Comparison of ENCODE assay signal across 25 mouse cellular contexts in genomic region chr4:79309890-79310727, GRCm38 (mm10).
DNase-seq lines count a peak whose midpoint lies in the region; ATAC-seq and TF ChIP-seq lines count a peak whose summit lies in the region.
"Had no signal": no experiment of that assay in that cellular context is flagged by ENCODE, and none has a peak within 500 bp of the region (broad histone marks: within the 10 kb centered on the region; RNA-seq: fewer than 3 reads in every experiment).

No protein-coding gene starts in this region.

- no peaks in the 10 kb centered on the region for H3K4me1 ChIP-seq in forebrain, embryonic 15.5 days
- H3K4me1 ChIP-seq in forebrain, embryonic 12.5 days, result no peaks in the 10 kb centered on the region
- no peaks in the 10 kb centered on the region for H3K4me1 ChIP-seq in midbrain, postnatal 0 days (ENCODE audit: insufficient read depth, low read length)
- no peaks in the 10 kb centered on the region for H3K4me1 ChIP-seq in midbrain, embryonic 13.5 days (replicated peaks)
- H3K4me1 ChIP-seq: embryonic facial prominence, embryonic 12.5 days; heart, embryonic 13.5 days; hindbrain, embryonic 12.5 days; neural tube, embryonic 13.5 days; stomach, embryonic 15.5 days had no signal

- no peaks in the 10 kb centered on the region for H3K27me3 ChIP-seq in forebrain, embryonic 15.5 days
- no peaks in the 10 kb centered on the region for H3K27me3 ChIP-seq in forebrain, embryonic 12.5 days
- H3K27me3 ChIP-seq in midbrain, postnatal 0 days (ENCODE audit: insufficient read depth, low read length), result no peaks in the 10 kb centered on the region
- H3K27me3 ChIP-seq in midbrain, embryonic 13.5 days, result no peaks in the 10 kb centered on the region
- H3K27me3 ChIP-seq: embryonic facial prominence, embryonic 12.5 days; heart, embryonic 13.5 days; hindbrain, embryonic 12.5 days; neural tube, embryonic 13.5 days; stomach, embryonic 15.5 days had no signal

- H3K36me3 ChIP-seq in forebrain, embryonic 15.5 days, result no peaks in the 10 kb centered on the region
- no peaks in the 10 kb centered on the region for H3K36me3 ChIP-seq in forebrain, embryonic 12.5 days (replicated peaks)
- no peaks in the 10 kb centered on the region for H3K36me3 ChIP-seq in midbrain, postnatal 0 days (ENCODE audit: insufficient read depth, low read length)
- H3K36me3 ChIP-seq in midbrain, embryonic 13.5 days, result no peaks in the 10 kb centered on the region
- H3K36me3 ChIP-seq: embryonic facial prominence, embryonic 12.5 days; heart, embryonic 13.5 days; hindbrain, embryonic 12.5 days; neural tube, embryonic 13.5 days; stomach, embryonic 15.5 days had no signal

- ATAC-seq in forebrain, embryonic 15.5 days (replicated peaks), result peak; percentile 94
- no peak for ATAC-seq in forebrain, embryonic 12.5 days (ENCODE audit: low FRiP score)
- no peak for ATAC-seq in midbrain, postnatal 0 days (ENCODE audit: low FRiP score)
- ATAC-seq in midbrain, embryonic 13.5 days, result no peak

- peak overlapping the region; percentile 48 for H3K27ac ChIP-seq in forebrain, embryonic 15.5 days (replicated peaks)
- no peak overlapping the region for H3K27ac ChIP-seq in forebrain, embryonic 12.5 days
- no peak overlapping the region for H3K27ac ChIP-seq in midbrain, postnatal 0 days (ENCODE audit: low read depth, low read length)
- no peak overlapping the region for H3K27ac ChIP-seq in midbrain, embryonic 13.5 days
- H3K27ac ChIP-seq: embryonic facial prominence, embryonic 12.5 days; heart, adult 2 months; heart, embryonic 13.5 days; hindbrain, embryonic 12.5 days; kidney, postnatal 0 days; left cerebral cortex, adult 2 months; macrophage; neural tube, embryonic 13.5 days; stomach, embryonic 15.5 days had no signal

- no peak overlapping the region for H3K4me2 ChIP-seq in forebrain, embryonic 15.5 days (replicated peaks)
- H3K4me2 ChIP-seq in forebrain, embryonic 12.5 days, result no peak overlapping the region
- H3K4me2 ChIP-seq in midbrain, postnatal 0 days (ENCODE audit: low read depth, low read length, poor library complexity, severe bottlenecking), result no peak overlapping the region
- H3K4me2 ChIP-seq in midbrain, embryonic 13.5 days (replicated peaks), result no peak overlapping the region
- H3K4me2 ChIP-seq: embryonic facial prominence, embryonic 12.5 days; heart, embryonic 13.5 days; hindbrain, embryonic 12.5 days; neural tube, embryonic 13.5 days; stomach, embryonic 15.5 days had no signal

- H3K4me3 ChIP-seq in forebrain, embryonic 15.5 days, result no peak overlapping the region
- no peak overlapping the region for H3K4me3 ChIP-seq in forebrain, embryonic 12.5 days (replicated peaks)
- H3K4me3 ChIP-seq in midbrain, postnatal 0 days (ENCODE audit: low read depth, low read length), result no peak overlapping the region
- H3K4me3 ChIP-seq in midbrain, embryonic 13.5 days (replicated peaks), result no peak overlapping the region
- H3K4me3 ChIP-seq: embryonic facial prominence, embryonic 12.5 days; heart, adult 2 months; heart, embryonic 13.5 days; hindbrain, embryonic 12.5 days; left cerebral cortex, adult 2 months; neural tube, embryonic 13.5 days; stomach, embryonic 15.5 days had no signal

- no peaks in the 10 kb centered on the region for H3K9me3 ChIP-seq in forebrain, embryonic 15.5 days
- no peaks in the 10 kb centered on the region for H3K9me3 ChIP-seq in forebrain, embryonic 12.5 days
- H3K9me3 ChIP-seq in midbrain, postnatal 0 days (ENCODE audit: low read length), result no peaks in the 10 kb centered on the region
- H3K9me3 ChIP-seq in midbrain, embryonic 13.5 days, result no peaks in the 10 kb centered on the region
- H3K9me3 ChIP-seq: embryonic facial prominence, embryonic 12.5 days; heart, embryonic 13.5 days; hindbrain, embryonic 12.5 days; neural tube, embryonic 13.5 days; stomach, embryonic 15.5 days had no signal

- no peak for TF ChIP-seq CTCF in midbrain, postnatal 0 days (IDR thresholded peaks at IDR 0.05)

- H3K9ac ChIP-seq in forebrain, embryonic 15.5 days (replicated peaks), result no peak overlapping the region
- H3K9ac ChIP-seq in forebrain, embryonic 12.5 days, result no peak overlapping the region
- no peak overlapping the region for H3K9ac ChIP-seq in midbrain, postnatal 0 days (replicated peaks; ENCODE audit: low read length, poor library complexity, severe bottlenecking)
- H3K9ac ChIP-seq in midbrain, embryonic 13.5 days (replicated peaks), result no peak overlapping the region
- H3K9ac ChIP-seq: embryonic facial prominence, embryonic 12.5 days; heart, embryonic 13.5 days; hindbrain, embryonic 12.5 days; neural tube, embryonic 13.5 days; stomach, embryonic 15.5 days had no signal

- WGBS in forebrain, embryonic 15.5 days, result 45% methylated on average over 3 of the region's 3 CpGs
- WGBS in forebrain, embryonic 12.5 days, result 69% methylated on average over 3 of the region's 3 CpGs
- WGBS in midbrain, postnatal 0 days, result 65% methylated on average over 3 of the region's 3 CpGs
- 65% methylated on average over 3 of the region's 3 CpGs for WGBS in midbrain, embryonic 13.5 days

- peak; percentile 3 for DNase-seq in layer of hippocampus, adult 9-10 months (ENCODE audit: low spot score)
- DNase-seq in layer of hippocampus, postnatal 25 days (ENCODE audit: extremely low spot score in 1 of 2, low spot score in 1 of 2), result no peak
- peak; percentile 28 for DNase-seq in midbrain, postnatal 0 days (ENCODE audit: low spot score)
- DNase-seq in telencephalon, adult 2 months (ENCODE audit: low read depth, low spot score), result peak; percentile 16
- DNase-seq in adrenal gland, postnatal 14 days, result no peak
- DNase-seq: adrenal gland, postnatal 36 days; cerebellum, adult 18-20 months; cerebellum, postnatal 14 days; gastrocnemius, postnatal 36 days; heart, adult 2 months; heart, postnatal 14 days; kidney, adult 2 months; thymus, adult 18-20 months; thymus, postnatal 4 days had no signal

Comparison
In these comparisons a context has a peak if more than half of its experiments do, and no peak if none do; other contexts are left out.
1. DNase-seq: peak in layer of hippocampus, adult 9-10 months (single experiment), midbrain, postnatal 0 days (single experiment) and telencephalon, adult 2 months (single experiment); none in layer of hippocampus, postnatal 25 days (0 of 2) and adrenal gland, postnatal 14 days (single experiment).